Mouse (Mus musculus) gastrocnemius, adult 8-10 months (tissue): ENCODE measurements around the gene Ssh3. TPM values are rescaled to one million over a fixed set of nuclear protein-coding genes. Genes with fewer than 3 reads are reported as not detected.
"Not testable (repeated sequence)": the region's sequence is repeated elsewhere in the genome, so short reads cannot be mapped to it uniquely, and the experiment has no call there.

Experiments
- DNase-seq, 2 experiments: peaks; one replicate each; pipeline ENCODE4 v3.0.0; 2022; ENCODE audit warnings: low spot score in 2 of 2
- total RNA-seq, 4 experiments: library from RNA; stranded (reverse); gene quantifications; 2 replicates each; pipeline ENCODE4 v1.2.4; 2022

Ssh3 gene
- total RNA-seq, 4 experiments from 2014 or later = 2.3 to 5.8 (median 2.9) TPM

DNA sequence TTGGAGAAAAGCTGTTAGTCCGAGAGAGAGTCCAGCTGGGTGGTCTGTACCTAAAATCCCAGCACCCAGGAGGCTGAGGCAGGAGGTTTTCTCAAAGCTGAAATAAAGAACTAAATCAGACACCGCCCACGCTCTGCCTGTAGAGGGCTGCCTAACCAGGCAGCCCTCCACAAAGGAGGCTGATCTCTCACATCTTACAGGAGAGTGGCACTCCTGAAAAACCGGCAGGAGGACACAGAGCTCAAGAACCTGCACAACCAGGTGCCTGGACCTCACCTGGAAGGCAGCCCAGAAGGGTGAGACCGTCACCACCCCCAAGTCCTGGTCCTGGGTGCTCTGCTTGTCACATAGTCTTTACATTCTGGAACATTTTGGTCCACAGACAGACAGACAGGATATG lies 28.9 kb upstream of the Ssh3 start:
- no peak for DNase-seq

DNA sequence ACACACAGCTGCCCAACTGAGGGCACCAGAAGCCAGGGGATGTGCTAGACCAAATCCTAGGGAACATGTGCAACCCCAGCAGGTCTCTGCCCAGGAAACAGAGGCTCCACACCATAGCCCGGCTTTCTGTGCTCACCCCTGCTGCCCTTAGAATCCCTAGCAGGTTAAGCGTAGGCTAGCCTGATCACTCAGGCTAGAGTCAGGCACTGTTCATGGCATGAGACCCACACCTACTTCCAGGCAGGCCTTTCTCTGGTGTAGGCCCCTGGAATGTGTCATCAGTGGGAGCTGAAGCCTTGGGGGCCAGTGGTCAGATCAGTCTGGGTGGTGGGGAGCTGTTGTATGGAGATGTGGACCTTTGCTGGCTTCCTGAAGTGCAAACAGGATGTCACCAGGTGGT lies 27.6 kb upstream of the Ssh3 start:
- no peak for DNase-seq

DNA sequence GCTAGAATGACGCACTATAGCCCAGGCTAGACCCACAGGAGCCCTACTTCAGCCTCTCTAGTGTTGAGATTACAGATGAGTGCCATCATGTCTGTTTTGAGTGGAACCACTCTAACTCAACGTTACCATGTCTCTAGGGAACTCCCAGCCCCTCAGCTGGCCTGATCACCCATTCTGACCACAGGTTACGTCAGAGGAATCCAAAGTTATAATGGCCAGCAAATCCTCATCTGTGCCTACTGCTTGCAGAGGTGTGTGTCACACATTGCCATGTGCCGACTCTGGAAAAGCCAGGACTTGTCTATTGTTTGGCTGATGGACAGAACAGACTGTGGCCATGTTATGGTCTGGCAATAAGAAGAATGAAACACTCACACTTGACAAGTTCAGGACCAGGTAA lies 26.4 kb upstream of the Ssh3 start:
- DNase-seq = no peak

DNA sequence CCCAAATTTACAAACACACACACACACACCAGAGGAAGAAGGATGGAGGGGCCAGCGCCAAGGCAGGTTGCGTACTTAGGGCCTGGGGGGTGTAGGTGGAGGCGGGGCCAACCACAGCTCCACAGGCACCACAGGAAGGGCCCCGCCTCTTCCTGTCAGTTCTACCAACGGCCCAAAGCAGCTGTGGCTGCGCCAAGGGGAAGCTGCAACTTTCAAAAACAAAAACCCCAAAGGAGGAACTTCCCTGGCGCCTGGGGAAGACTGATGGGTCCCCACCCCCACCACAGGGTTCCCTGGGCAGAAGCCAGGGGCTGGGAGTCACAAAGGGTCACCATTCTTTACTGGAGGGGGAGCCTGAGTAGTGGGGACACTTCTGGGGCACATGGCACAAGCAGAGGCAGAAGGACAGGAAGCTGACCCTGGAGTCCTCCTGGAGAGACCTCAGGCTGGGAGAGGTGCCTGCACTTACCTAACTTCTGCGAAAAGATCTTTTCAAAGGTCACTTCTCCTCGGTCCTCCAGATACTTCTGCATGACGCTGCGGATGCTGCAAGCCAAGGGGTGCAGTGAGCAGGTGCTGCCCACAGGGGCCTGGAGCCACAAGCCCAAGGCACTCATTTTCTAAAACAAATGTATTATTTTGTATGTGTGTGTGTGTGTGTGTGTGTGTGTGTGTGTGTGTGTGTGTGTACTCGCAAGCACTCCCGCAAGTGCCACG lies 25.6 kb upstream of the Ssh3 start:
- DNase-seq = peak in 1 of 2 experiments; percentile 38

DNA sequence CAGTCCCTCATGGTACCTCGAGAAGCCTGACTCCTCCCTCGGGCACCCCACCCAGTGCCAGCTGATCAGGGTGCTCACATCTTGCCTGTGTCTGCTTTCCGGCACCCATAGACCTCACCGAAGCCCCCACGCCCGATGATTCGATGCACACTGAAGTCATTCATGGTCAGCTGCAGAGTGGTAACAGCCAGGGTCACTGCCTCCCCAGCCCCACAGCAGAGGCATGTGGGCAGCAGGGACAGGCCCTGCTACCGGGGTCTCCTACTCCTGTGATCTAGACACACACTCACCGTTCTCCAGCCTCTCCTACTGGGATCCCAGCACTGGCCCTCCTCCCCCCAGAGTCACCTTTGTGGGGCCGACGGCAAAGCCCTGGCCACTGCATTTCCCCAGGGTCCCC lies 22.2 kb upstream of the Ssh3 start:
- DNase-seq = no peak

DNA sequence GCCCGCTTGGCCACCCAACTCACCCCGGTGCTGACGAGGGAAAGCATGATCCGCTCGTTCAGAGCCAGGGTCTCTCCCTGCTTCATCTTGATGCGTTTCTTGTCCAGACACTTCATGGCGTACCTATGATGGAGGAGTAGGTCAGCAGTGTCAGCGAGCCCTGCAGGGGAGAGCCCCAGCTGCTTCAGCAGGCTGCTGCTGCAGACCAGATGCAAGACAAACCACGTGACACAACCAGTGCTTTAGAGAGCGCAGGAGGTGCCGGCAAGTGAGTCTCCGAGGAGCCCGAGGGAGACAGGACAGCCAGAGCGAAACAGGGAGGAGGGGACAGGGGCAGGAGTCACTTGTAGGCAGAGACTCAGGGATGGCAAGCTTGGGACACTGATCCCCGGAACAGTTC lies 21.8 kb upstream of the Ssh3 start:
- DNase-seq = no peak

DNA sequence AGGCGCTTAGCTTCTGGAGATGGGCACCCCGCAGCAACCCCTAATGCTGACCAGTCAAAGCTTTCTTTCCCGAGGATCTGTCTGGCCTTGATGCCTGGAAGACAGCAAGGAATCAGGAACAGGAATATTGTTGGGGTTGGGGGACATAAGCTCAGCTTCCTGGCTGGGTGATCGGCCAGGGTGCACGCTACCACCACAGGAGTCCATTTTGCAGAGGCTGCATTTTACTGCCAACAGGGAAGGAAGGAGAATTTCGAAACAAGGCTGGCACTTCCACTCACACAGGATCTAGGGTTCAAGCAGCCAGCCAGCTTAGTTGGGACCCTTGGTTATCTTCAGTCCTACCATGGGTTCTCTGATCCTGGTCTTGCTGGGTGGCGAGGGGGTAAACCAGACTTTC lies 14.7 kb upstream of the Ssh3 start:
- no peak for DNase-seq

DNA sequence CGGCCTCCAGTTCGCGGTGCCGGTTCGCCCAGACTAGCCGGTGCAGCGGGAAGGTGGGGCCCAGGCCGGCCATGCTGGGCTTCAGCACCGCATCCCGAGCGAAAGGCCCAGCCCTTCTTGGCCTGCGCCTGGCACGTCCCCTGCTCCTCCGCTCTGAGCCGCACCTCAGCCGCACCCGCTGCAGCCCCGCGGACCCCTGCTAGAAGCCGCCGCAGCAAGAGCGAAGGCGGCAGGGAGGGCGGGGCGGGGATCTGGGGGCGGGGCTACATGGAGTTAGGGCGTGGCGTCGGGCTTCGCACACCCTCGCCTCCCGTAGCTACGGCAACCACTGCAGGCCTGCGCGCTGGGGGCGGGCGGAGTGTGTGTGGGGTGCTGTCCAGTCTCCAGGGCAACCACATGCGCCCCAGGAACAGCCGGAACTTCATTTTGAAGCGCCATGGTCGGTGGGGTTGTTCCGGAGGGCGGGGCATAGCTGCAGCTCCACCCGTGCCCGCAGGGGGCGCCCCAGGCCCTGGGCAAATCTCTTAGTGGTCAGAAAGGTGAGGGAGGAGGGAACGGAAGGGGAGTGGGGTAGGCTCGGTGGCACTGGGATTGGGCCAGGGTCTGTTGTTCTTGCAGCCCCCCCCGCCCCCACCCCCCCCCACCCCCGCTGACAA lies 14.0 kb upstream of the Ssh3 start, which contains the start of gene Ankrd13d:
Ankrd13d (minus strand) TSS at position 240 of the 656 bp plus-strand sequence.
- peak; percentile 78 for DNase-seq

DNA sequence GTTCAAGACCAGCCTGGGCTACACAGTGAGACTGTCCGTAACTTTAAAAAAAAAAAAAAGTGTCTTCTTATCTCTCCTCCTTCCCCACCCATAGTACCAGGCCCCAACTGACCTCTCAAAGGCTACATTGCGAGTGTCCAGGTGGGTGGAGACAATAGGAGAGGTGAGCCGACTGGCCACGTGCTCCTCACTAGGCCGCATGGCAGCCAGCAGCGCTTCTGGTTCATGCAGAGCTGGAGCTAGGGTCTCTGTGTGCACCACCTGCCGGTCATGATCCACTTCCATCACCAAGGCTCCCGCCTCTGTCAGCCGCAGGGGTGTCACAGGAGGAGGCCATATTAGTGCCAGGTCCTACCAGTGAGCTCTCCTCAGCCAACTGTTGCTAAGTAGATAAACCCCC lies 11.4 kb upstream of the Ssh3 start:
- no peak for DNase-seq

DNA sequence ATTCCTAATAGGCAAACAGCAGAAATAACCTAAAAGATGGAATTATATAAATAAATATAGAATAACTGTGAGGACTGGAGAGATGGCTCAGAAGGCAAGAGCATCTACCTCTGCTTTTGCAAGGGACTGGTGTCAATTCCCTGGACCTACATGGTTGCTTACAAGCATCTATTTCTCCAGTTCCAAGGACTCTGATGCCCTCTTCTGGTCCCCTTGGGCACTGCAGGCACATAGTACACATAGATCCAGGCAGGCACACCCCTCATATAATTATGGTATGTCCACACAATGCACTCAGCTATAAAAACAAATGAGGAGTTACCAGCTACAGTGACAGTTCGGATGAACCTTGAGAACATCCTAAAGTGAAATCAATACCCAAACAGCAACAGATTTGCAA lies 10.5 kb upstream of the Ssh3 start:
- no peak for DNase-seq

DNA sequence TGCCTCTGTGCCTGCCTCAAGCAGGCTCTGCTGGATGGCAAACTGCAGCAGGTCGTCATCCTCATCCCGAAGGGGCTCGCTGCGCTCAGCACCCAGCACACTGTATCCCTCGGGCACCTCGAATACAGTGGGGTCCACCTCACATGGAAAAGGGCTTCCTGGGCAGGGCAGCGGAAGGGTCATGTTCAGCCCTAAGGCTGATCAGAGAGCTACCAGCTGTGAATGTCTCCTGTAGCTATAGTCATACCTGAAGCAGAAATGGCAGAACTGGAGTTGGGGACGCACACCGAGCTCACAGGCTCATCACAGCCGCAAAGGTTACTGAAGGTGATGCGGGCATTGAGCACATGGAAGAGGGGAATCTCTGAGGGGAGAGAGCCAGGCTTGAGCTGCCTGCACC lies 2.0 kb upstream of the Ssh3 start:
- DNase-seq = no peak

DNA sequence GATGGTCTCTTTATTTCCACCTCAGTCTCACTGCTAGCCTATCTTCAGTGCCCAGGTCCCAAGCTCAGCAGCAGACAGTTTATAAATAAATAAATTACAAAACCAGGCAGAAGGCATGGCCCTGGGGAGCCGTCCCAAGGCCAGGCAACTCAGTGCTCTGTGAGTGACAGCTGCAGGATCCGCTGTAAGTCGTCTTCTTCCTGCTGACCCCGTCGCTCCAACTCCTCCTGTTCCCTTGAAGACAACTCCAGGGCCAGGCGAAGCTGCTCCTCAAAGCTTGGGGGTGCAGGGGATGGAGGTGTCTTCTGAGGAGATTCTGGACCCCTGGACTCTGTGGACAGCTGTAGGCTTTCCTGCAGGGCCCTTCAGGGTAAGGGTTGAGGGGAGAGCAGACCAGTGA lies 1.2 kb upstream of the Ssh3 start:
- no peak for DNase-seq

DNA sequence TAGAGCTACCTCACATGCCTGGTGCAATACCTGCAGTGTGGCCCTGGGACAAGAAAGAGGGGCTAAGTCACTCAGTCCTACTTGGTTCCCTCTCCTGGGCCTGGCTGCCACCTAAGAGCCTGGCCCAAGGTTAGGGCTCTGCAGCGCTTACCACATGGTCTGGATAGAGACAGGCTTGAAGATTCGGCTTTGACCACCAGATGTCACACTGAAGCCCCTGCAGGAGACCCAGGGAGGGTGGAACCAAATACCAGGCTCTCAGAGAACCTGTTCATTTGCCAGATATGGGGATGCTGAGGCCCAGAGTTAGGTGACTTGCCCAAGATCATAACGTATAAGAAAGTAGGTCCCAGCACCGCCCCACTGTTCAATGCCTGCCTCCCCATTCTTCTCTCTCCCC lies 3.0 kb downstream of the Ssh3 start:
- no peak for DNase-seq

DNA sequence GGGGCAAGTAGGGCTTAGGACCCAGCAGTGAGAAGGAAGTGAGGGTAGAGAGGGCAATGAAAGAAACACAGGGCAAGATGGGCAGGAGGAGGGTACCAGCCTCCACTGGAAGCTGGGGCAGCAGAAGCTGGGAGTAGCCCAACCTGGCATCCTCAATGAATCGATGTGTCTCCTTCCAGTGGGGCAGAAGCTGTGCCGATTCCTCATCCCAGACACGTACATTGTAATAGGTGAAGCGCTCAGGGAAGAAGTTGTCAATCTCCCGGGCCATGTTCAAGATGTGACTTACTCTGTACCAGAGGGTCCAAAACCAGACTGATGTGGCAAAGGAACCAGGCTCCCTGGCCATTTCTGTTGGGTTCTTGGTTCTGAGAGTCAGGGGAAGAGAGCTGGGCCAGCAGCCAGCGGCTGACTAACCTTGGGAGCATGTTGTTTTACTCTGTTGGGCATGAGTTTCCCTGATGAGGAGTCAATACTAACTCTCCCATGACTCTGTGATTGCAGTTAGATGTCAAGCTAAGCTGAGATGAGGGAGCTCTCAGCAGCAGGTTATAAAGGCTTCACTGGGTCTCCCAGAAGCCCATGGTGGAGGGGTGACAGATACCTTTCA lies 4.7 kb downstream of the Ssh3 start:
- DNase-seq = no peak

DNA sequence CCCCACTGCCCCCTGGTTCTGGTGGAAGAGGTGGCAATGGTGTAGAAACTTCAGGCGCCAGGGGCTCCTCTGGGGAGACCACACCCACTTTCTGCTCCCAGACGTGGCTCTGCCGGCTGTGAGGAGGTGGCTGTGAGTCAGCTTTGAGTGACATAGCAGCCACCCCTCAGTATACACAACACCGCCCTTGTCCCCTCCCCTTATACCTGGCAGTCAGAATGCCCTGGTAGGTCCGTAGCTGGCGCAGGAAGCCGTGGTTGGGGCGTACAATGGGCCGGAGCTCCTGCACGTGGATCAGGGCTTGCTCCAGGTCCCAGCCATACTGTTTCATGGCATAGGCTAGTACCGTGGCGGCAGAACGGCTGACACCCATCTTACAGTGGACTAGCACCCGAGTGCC lies 5.3 kb downstream of the Ssh3 start:
- no peak for DNase-seq

DNA sequence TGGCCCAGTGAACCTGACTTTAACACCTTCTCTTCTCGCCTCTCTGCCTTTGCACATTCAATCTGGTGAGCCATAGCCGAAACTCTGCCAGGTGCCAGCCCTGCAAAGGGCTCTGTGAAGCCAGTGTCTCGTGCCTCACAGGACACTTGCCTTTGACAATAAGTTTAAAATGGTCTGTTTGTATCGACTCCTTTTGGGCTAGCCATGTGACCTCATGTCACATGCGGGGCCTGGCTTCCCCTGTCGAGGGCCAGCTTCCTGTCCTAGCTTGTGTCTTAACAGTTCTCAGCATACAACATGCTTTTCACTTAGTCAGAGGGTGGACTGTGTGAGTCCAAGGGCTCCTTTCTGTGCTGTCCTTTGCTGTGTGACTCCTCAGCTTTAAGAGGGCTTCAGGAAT lies 6.2 kb downstream of the Ssh3 start:
- no peak for DNase-seq

DNA sequence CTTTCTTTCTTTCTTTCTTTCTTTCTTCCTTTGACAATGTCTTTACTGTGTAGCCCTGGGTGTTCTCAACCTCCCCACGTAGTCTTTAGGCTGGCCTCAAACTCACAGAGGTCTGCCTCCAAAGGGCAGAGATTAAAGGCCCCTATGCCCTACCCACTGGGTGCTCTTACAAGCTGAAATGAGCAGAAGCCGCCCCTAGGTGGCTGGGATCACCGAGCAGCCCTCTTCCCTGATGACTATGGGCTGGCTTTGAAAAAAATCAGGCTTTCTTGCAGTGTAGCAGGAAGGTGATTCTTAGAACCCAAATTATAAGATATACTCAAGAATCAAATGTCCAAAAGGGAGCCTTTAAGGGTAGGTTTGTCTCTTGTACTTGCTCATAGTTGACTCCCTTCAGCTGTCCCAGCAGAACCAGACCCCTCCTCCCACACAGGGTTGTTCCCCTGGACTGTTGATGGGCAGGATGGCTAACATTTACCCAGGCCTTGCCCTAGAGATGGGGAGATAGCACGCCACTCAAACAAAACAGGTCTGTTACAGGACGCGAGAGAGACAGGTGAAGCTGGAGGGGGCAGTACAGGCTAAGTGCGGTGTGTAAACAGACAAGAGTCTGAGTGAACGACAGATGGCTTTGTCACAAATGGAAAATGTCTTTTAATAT lies 7.8 kb downstream of the Ssh3 start:
- no peak for DNase-seq

DNA sequence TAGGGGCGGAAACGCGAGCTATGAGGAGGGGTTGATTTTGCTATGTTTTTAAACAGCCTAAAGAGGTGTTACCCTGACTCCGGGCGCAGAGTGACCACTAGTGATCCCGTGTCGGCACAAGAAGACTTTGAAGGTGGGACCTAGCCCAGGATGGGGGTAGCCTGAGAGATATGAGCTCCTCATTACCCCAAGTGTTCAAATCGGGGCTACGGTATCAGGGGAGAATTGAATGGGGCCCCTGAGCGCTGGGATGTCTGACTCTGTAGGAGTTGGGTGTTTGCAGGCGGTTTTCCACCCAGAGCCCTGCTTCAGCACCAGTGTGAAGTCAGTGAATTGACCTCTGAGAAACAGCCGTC lies 11.1 kb downstream of the Ssh3 start:
- no peak for DNase-seq

DNA sequence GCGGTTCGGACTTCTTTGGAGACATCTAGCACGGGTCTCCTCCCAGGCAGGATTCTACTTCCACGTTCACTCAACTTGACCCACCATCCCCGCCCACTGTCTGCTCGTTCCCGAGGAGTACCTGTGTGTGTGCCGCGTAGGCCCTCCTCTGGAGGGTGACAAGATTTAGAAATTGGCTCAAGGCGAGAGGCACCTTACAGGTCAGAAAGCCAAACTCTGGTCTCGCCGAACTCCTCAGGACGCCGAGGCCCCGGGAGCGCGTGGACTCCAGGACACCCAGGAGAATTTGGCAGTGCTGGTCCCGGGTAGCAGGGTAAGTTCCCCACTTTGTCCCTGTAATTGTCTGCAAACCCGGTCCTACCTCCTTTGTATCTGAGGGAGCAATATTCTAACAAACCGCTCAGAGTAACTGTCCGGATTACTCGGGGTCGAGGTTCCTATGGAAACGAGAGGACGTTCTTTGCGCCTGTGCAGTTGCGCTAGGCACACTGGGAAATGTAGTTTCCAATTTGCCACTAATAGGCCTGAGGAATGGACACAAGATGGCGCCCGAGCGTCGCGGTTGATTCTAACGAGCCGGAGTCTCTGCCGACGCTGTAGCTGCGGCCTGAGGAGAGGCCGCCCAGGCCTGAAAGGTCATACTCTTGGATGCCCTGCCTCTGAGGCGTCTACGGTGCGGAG lies 11.6 kb downstream of the Ssh3 start:
- DNase-seq = peak; percentile 89

DNA sequence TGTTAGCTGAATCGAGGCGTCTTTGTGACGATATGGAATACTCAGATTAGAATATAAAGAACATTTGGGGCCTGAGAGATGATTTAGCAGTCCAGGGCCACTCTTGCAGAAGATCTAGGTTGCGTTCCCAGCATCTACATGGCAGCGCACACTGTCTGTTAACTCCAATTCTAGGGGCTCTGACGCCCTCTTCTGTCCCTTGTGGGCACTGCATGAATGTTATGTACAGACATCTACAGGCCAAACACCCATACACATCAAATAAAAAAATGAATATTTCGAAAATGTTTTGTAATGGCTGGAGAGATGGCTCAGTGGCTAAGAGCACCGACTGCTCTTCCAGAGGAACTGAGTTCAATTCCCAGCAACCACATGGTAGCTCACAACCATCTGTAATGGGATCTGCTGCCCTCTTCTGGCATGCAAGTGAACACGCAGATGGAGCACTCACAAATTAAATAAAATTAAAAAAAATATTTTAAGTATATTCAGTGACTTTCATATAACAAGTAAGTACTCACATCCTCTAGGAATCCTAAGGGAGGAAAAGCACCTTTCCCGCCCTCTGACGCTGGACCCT lies 13.3 kb downstream of the Ssh3 start:
- DNase-seq = no peak

DNA sequence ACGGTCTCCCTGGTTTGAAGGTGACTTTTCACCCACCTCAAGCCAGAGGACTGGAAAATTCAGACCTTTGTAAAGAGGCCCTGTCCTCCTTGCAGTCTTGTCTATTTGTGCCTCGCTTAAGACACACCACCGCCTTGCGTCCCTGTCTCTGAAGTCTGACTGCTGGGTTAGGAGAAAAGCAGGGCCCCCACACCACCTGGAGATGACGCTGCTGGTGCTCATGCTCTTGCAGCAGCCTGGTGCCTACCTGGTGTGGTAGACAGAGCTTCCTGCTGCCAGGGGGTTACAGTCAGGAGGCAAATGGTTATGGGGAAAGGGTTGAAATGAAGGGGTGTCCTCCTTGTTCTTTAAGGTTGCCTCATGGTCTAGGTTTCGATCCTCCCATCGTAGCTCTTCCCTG lies 14.8 kb downstream of the Ssh3 start:
- no peak for DNase-seq

DNA sequence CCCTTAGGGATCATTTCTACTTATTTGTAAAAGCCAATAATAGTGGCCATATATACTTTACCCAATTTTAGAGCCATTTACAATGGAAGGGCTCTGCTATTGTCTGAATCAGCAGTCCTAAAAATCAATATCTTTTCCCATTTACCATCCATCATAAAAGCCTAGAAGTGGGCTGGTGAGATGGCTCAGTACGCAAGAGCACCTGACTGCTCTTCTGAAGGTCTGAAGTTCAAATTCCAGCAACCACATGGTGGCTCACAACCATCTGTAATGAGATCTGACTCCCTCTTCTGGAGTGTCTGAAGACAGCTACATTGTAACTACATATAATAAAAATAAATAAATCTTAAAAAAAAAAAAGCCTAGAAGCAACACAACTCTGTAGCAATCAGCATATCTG lies 20.3 kb downstream of the Ssh3 start:
- DNase-seq = not testable (repeated sequence)
